Mouse (Mus musculus) MN1 (cell line): ENCODE results near the gene Nf2.

Experiments
- DNase-seq: peaks from one replicate; pipeline ENCODE4 v3.0.0-alpha.2; 2016; ENCODE audit warnings: low spot score

The Nf2 gene

GRCm38 (mm10) chr11:4746733-4747132 lies 102.6 kb downstream of the Nf2 start, which contains the start of gene Cabp7:
TSS of gene Cabp7 (minus strand) at chr11:4746778.
- no peak for DNase-seq

DNA sequence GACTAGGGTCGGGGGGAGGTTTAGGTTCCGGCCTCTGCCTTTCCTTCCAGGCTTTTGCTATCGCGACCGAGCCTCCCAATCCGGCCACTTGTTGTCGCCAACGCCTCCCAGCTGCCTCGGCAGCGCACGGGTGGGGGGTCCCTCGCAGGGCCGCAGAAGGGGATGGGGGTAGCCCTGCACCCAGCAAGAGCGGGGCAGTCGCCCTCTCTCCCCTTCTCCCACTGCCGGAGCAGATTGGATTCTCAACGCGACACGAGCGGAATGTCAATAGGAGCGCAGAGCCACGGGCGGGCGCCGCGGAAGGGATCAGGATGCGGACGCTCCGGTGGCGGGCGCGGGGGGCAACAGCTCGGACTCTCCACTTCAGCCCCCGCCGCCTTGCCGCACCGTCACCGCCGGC lies 103.4 kb downstream of the Nf2 start:
- DNase-seq = no peak

GRCm38 (mm10) chr11:4744691-4745090 lies 104.6 kb downstream of the Nf2 start:
- peak; percentile 53 for DNase-seq

DNA sequence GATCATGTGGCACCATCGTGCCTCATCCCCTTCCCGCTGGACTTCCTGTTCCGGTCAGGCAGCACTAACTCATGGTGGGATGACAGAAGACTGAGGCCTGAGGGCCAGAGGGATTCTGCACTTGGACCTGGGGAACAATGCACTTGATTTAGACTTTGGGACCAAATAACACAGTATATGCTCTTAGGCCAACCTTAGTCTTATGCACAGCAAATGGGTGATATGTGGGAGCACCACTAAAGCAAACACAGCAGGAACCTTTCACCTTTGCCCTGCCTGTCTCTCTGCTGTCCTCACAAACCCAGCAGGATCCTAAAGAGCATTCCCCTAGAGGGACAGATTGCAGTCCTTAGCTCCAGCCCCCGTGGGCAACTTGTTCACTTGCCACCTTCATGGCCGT lies 108.6 kb downstream of the Nf2 start:
- no peak for DNase-seq

GRCm38 (mm10) chr11:4738719-4739118 lies 110.6 kb downstream of the Nf2 start:
- DNase-seq = no peak

GRCm38 (mm10) chr11:4737682-4738081 lies 111.7 kb downstream of the Nf2 start:
- no peak for DNase-seq

GRCm38 (mm10) chr11:4736355-4736754 lies 113.0 kb downstream of the Nf2 start:
- no peak for DNase-seq

DNA sequence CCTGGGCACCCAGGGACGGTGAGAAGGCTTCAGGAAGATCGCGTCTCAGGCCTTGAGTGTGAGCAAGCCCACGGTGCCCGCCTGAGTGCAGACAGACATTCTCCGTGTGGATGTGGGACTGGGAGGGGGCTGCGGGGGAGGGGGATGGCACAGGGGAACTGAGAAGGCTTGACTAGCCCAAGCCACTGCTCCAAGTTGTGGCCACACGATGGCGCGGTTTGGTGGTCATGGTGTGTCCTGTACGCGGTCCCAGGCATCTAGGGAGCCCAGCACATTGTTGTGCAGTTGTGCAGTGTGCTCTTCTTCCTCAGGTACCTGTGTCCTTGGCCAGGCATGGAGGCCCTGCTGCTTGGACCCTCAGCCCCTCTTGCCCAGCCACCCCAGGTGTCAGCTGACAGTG lies 115.2 kb downstream of the Nf2 start:
- no peak for DNase-seq

DNA sequence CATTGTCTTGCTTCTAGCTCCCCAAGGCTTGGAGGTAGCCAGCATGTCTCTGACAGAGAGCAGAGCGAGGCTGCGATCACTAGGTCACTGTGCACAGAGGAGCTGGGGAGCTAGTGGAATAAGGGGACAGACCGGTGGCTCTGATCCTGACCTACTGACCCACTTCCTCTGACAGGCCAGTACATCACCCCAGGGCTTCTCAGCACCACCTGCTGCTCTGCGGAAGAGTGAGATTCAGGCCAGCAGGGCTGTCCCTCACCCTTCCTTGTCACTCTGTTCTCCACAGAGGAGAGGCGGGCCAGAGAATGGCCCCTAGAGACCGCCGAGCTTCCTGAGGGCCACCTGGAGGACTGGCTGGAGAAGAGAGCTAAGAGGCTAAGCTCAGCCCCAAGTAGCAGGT lies 117.6 kb downstream of the Nf2 start:
- DNase-seq = no peak

DNA sequence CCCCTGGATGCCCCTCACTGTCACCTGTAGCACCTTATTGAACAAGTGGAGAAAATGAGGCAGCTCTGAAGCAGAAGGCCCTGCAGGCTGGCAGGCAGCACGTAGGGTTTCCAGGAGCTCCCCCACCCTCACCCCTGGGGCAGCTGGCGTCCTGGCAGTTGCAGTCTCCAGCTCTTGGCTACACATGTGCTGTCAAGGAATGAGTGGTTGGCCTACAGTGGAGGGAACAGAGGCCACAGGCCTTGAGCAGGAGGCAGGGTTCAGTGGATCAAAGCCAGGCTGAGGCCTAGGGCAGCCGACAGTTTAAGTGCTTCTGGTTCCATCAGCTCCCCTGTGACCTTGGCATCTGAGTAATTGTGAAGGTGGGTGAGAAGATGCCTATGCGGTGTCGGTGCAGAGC lies 118.4 kb downstream of the Nf2 start:
- no peak for DNase-seq

DNA sequence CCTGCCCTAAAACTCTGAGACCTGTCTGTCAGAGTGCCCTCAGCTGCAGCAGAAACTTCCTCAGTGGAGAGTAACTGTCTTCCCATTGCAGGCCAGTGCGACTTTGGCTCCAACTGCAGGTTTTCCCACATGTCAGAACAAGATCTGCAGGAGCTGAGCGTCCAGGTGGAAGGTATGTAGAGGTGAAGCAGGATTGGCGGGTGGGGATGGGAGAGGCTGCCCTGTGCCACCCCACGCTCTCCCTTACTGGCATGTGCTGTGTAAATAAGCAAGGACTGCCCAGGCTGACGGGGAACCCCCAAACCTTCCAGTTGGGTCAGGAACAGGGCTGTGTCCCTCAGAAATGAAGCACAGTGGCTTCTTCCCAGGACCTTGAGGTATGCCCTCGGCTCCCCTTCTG lies 119.2 kb downstream of the Nf2 start:
- DNase-seq = no peak

- peak; percentile 92 for DNase-seq
Measured at GRCm38 (mm10) chr11:4729603-4730002, 119.7 kb downstream of the Nf2 start.

GRCm38 (mm10) chr11:4721728-4722127 lies 127.6 kb downstream of the Nf2 start:
- DNase-seq = no peak

DNA sequence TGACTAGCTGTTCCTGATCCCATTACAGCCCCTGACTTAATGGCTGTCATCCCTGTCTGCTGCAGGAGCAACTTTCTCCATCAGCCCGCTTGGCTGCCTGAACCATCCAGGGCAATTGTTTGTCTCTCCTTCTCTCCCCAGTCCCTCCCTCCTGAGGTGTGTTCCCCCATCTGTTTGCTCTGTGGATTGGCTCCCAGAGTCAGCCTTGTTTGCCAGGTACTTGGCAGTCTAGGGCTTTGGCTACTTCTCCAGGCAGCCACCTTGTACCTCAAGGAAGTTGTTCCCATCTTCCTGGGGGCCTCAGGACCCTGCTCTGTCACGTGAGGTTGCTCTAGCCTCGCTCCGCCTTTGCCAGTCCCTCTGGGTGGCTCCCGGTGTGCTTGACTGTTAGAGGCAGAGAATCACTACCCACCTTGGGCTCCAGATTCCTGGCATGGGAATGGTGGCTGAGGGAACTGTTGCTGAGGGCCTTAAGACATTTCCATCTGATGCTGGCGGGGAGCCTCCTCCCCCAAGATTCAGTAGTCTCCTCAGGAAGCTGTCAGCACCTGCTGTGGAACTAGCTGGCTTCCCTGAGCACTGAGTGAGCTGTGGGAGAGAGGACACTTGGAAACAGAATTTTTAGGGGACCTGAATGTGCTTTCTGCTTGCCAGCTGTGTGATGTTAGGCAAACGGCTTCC lies 128.3 kb downstream of the Nf2 start:
- DNase-seq = no peak

DNA sequence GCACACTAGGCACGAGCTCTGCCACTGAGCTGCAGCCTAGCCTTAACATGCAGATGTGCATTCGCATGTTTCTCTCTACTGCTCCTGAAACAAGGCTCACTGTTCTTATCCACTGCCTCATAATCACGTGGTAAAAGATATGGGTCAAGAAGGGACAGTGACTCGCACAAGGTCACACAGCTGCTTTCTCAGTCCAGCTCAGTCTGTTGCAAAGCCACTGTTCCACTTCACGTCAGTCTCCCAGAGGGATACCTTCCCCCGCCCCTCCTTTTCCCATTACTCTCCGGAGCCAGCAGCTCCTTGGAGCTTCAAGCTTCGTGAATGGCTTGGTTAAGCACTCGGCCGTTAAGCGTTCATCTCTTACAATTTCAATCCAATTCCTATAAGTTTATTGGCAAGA lies 128.9 kb downstream of the Nf2 start:
- no peak for DNase-seq

DNA sequence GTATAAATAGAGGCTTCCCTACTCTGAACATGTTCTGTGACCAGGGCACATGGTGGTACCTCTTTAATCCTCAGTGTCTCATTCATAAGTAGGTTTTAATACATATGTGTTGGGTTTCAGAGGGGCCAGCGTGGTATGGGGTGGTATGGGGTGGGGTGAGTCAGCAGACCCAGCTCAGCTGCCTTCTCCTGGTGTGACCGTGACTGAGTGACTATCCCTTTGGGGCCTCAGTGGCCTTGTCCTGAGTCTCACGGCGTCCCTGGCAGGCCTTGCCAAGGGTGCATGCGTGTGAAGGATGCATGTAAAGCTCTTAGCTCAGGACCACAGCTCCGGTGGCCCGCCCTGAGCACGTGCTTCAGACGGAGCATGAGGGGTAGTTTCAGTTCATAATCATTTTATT lies 129.4 kb downstream of the Nf2 start:
- DNase-seq = no peak

DNA sequence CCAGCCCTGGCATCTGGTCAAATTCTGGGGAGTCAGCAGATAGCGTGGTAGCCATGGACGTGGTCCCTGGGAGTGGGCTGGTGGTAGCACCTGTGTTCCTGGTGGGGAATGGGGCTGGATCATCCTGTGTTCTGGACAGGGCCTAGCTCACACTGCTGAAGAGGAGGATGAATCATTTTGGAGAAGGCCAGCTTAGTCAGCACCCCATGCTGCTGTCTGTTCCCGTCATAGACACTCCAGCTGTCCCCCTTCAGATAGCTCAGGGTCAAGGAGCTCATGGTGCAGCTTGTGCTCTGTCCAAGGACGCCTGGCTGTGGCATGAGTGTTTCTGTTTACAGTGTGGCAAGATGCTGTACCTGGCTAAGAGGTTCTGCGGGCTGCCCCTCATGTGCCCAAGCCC lies 130.8 kb downstream of the Nf2 start:
- DNase-seq = no peak

- DNase-seq = no peak
Measured at GRCm38 (mm10) chr11:4716530-4717236, 132.7 kb downstream of the Nf2 start.
